Mouse (Mus musculus) heart, embryonic 13.5 days (tissue): ENCODE measurements at regions not wholly inside any gene's neighbourhood (a gene's known extent, or its start where the extent isn't known, plus 50 kb on each side); places are given as distances from the start of the nearest gene placed in this dataset.

Experiments used
- ATAC-seq: fragments of 200-750 bp; cut with Nextera tagmentation; 2 replicates; pipeline ENCODE4 v1.8.0; 2017; ENCODE audit warnings: moderate TSS enrichment; ENCODE audit not compliant: insufficient number of reproducible peaks, low FRiP score, low TSS enrichment; ENCODE audit errors: extremely low read depth
- H3K27ac ChIP-seq: fragments of 300-500 bp; sonication (generic); replicated peaks from 2 replicates; pipeline ENCODE4 v1.5.1; 2015; ENCODE audit warnings: moderate library complexity, mild to moderate bottlenecking, inconsistent platforms
- H3K27me3 ChIP-seq: fragments of 300-500 bp; sonication (generic); replicated peaks from 2 replicates; pipeline ENCODE4 v1.6.1; 2015; ENCODE audit warnings: mild to moderate bottlenecking, inconsistent platforms
- H3K36me3 ChIP-seq: fragments of 300-500 bp; sonication (generic); 2 replicates; pipeline ENCODE4 v1.6.1; 2015; ENCODE audit warnings: mild to moderate bottlenecking, inconsistent platforms
- H3K4me1 ChIP-seq: fragments of 300-500 bp; sonication (generic); 2 replicates; pipeline ENCODE4 v1.6.1; 2015; ENCODE audit warnings: inconsistent platforms
- H3K4me2 ChIP-seq: fragments of 300-500 bp; sonication (generic); 2 replicates; pipeline ENCODE4 v1.6.1; 2015; ENCODE audit warnings: inconsistent platforms, mild to moderate bottlenecking, moderate library complexity
- H3K4me3 ChIP-seq: fragments of 300-500 bp; sonication (generic); 2 replicates; pipeline ENCODE4 v1.5.1; 2015; ENCODE audit warnings: moderate library complexity, mild to moderate bottlenecking, inconsistent platforms
- H3K9ac ChIP-seq: fragments of 300-500 bp; sonication (generic); 2 replicates; pipeline ENCODE4 v1.6.1; 2015; ENCODE audit warnings: inconsistent platforms, mild to moderate bottlenecking, moderate library complexity
- H3K9me3 ChIP-seq: fragments of 300-500 bp; sonication (generic); 2 replicates; pipeline ENCODE4 v1.6.1; 2016; ENCODE audit warnings: inconsistent platforms
- WGBS: fragments of 180-500 bp; shearing (Covaris S2); methylation state at CpG from one replicate; pipeline ENCODE4 v1.1.7; 2015; ENCODE audit warnings: mixed read lengths; 5-methylcytosine and 5-hydroxymethylcytosine counted together

DNA sequence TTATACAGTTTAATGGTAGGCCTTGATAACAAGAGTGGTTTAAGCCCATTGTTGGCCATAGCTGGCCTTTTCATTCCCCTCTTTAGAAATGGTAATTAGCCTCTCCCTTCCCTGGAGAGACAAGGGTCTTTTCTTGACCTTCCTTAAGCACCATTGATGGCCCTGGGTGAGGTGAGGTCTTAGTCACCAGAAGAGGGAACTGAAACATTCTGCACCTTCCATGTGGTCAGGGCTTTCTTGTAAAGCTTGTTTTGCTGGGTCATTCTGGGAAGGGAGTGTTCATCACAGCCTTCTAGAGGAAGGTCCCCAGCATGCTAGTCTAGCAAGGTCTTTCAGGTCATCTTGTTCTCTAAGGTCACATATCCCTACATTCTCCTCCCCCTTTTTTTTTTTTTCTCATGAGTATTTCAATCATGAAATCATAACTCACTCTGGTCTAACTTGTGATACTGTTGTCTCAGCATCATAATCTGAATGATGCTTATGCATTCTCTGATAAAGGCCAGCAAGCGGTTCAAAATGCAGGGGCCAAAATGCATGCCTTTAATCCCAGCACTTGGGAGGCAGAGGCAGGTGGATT is 315.2 kb upstream of the Meis1 start:
- no peak for ATAC-seq
- Histone ChIP-seq H3K4me2 (no peak overlapping the region), H3K4me3 (no peak overlapping the region), H3K9ac (no peak overlapping the region), H3K9me3 (no peaks in the 10 kb centered on the region), H3K27me3 (no peaks in the 10 kb centered on the region), H3K27ac (no peak overlapping the region), H3K4me1 (no peaks in the 10 kb centered on the region), H3K36me3 (no peaks in the 10 kb centered on the region)
- 87% methylated on average over 1 of the region's 1 CpGs for WGBS

DNA sequence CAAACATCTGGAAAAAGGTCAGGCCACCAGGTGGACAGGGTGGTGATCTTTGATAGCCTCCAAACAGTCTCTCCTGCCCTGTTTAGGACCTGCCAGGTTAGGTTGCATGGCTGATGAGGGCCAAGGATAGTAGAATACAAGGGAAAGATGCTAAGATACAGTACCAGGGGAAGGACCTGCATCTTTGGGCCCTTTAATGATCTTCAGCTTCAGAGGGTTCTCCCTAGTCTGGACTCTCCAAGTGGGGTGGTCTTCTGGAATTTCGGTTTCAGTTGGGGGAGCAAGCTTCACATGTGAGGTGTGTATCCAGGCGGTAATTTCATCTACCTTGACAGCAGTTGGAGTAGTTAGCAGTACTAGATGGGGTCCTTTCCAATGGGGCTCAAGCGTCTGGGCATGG is 316.6 kb upstream of the Meis1 start:
- Histone ChIP-seq H3K9ac (no peak overlapping the region), H3K27ac (no peak overlapping the region), H3K4me1 (no peaks in the 10 kb centered on the region), H3K36me3 (no peaks in the 10 kb centered on the region), H3K9me3 (no peaks in the 10 kb centered on the region), H3K27me3 (no peaks in the 10 kb centered on the region), H3K4me2 (no peak overlapping the region), H3K4me3 (no peak overlapping the region)
- no peak for ATAC-seq
- WGBS = 80% methylated on average over 3 of the region's 3 CpGs

DNA sequence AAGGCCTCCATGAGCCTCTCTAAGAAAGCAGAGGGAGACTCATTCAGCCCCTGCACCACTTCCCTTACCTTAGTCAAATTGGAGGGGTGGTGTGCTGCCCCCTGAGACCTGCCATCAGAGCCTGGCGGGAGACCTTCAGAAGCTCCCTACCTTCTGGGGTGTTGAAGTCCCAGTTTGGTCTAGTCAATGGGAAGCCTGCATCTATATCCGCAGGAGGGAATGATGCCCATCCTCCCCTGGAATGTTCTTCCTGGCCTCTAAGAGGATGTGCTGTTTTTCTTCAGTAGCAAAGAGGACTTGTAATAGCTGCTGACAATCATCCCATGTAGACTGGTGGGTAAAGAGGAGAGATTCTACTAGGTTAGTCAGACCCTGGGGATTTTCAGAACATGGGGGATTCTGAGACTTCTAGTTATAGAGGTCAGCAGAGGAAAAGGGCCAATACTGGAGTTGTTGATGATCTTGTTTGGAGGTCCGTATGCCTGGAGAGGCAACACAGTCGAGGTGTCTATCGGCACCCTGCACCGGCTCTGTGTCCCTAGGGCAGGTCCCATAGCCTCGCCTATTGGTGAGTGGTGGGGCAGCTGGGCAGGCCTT is 321.0 kb upstream of the Meis1 start:
- ATAC-seq = no peak
- no peaks in the 10 kb centered on the region for H3K4me1 ChIP-seq
- H3K27ac ChIP-seq = no peak overlapping the region

DNA sequence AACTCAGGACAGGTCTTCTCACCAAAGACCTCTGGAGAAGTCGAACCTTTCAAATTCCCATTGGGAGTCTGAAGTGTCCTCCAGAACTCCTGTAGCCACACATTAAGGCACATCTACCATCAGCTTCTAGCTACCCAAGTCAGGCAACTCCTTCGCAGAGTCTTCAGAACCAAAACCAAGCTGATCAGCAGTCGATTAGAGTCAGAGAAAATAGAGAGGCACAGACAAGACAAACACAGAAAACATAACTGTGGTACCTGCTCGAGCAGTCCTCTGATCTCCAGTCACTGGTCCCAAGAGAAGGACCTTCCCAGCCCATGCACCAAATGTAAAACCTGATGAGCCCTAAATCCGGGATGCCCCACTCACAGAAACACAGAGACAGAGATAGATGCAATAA is 322.1 kb upstream of the Meis1 start:
- H3K36me3 ChIP-seq = no peaks in the 10 kb centered on the region
- H3K27me3 ChIP-seq = no peaks in the 10 kb centered on the region
- no peak overlapping the region for H3K4me2 ChIP-seq
- H3K9ac ChIP-seq = no peak overlapping the region
- no peaks in the 10 kb centered on the region for H3K9me3 ChIP-seq
- 77% methylated on average over 5 of the region's 5 CpGs for WGBS
- ATAC-seq = no peak
- H3K27ac ChIP-seq = no peak overlapping the region
- H3K4me3 ChIP-seq = no peak overlapping the region
- H3K4me1 ChIP-seq = no peaks in the 10 kb centered on the region

More for the DNA sequence above, 321.0 kb upstream of the Meis1 start:
- Histone ChIP-seq H3K4me3 (no peak overlapping the region), H3K9me3 (no peaks in the 10 kb centered on the region), H3K36me3 (no peaks in the 10 kb centered on the region), H3K4me2 (no peak overlapping the region), H3K27me3 (no peaks in the 10 kb centered on the region), H3K9ac (no peak overlapping the region)
- 76% methylated on average over 7 of the region's 7 CpGs for WGBS

DNA sequence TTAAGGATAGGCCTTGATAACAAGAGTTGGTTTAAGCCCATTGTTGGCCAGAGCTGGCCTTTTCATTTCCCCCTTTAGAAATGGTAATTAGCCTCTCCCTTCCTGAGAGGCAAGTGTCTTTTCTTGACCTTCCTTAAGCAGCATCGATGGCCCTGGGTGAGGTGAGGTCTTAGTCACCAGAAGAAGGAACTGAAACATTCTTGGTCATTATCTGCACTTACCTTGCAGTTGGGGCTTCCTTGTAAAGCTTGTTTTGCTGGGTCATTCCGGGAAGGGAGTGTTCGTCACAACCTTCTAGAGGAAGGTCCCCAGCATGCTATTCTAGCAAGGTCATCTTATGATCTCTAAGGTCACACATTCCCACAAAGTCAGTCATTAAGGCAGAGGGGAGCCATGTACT is 322.6 kb upstream of the Meis1 start:
- Histone ChIP-seq H3K4me1 (no peaks in the 10 kb centered on the region), H3K4me3 (no peak overlapping the region), H3K36me3 (no peaks in the 10 kb centered on the region), H3K27me3 (no peaks in the 10 kb centered on the region), H3K9me3 (no peaks in the 10 kb centered on the region), H3K4me2 (no peak overlapping the region), H3K9ac (no peak overlapping the region), H3K27ac (no peak overlapping the region)
- 59% methylated on average over 3 of the region's 3 CpGs for WGBS
- no peak for ATAC-seq

DNA sequence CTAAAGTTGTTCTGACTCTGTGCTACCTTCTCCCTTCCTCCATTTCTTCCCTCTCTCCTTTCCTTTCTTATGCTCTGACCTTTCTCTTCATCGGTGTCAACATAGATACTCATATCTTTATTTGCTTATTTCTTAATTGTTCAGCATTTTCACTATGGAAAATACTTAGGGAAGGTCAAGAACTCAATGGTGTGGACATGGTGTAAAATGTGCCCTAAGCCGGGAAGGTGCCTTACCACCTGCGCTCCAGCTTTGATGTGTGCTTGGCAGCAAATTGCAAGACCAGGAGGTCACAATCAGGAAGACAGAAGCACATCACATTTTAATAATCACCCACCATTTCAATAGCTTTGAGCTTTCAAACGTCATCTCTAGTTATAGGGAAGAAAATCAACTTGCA is 324.0 kb upstream of the Meis1 start:
- WGBS = 77% methylated on average over 4 of the region's 4 CpGs

DNA sequence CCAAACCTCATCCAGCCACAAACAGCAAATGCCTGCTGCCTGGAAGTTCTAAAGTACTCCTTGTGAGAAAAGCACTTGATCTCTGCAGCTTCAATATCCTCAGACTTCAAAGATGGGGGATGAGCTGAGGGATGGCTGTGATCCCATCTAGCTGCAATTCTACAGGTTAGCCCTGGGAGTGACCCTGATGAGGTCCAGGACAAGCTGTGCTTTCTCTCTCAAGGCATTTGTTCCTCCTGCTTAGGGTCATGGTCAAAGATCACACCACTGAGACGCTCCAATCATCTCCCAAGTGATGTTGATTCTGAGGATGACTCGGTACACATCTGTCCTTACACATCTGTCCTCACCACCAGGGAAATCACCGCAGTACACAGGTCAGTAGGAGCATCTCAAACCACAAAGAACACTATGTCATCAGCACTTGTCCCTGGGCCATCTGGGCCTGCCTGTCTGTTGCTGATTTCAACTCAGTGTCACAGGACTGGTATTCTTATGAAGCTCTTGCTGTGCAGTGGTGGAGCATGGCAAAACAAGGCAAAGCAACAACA is 327.6 kb upstream of the Meis1 start:
- H3K9ac ChIP-seq = no peak overlapping the region
- no peaks in the 10 kb centered on the region for H3K4me1 ChIP-seq
- no peaks in the 10 kb centered on the region for H3K36me3 ChIP-seq
- no peak overlapping the region for H3K4me2 ChIP-seq
- ATAC-seq = no peak
- no peaks in the 10 kb centered on the region for H3K27me3 ChIP-seq
- H3K9me3 ChIP-seq = no peaks in the 10 kb centered on the region
- no peak overlapping the region for H3K27ac ChIP-seq
- 71% methylated on average over 3 of the region's 3 CpGs for WGBS
- H3K4me3 ChIP-seq = no peak overlapping the region

More for the DNA sequence above, 324.0 kb upstream of the Meis1 start:
- H3K9me3 ChIP-seq = no peaks in the 10 kb centered on the region
- no peak overlapping the region for H3K27ac ChIP-seq
- no peaks in the 10 kb centered on the region for H3K4me1 ChIP-seq
- no peak overlapping the region for H3K4me2 ChIP-seq
- H3K4me3 ChIP-seq = no peak overlapping the region
- no peaks in the 10 kb centered on the region for H3K36me3 ChIP-seq
- no peaks in the 10 kb centered on the region for H3K27me3 ChIP-seq
- H3K9ac ChIP-seq = no peak overlapping the region
- ATAC-seq = no peak

DNA sequence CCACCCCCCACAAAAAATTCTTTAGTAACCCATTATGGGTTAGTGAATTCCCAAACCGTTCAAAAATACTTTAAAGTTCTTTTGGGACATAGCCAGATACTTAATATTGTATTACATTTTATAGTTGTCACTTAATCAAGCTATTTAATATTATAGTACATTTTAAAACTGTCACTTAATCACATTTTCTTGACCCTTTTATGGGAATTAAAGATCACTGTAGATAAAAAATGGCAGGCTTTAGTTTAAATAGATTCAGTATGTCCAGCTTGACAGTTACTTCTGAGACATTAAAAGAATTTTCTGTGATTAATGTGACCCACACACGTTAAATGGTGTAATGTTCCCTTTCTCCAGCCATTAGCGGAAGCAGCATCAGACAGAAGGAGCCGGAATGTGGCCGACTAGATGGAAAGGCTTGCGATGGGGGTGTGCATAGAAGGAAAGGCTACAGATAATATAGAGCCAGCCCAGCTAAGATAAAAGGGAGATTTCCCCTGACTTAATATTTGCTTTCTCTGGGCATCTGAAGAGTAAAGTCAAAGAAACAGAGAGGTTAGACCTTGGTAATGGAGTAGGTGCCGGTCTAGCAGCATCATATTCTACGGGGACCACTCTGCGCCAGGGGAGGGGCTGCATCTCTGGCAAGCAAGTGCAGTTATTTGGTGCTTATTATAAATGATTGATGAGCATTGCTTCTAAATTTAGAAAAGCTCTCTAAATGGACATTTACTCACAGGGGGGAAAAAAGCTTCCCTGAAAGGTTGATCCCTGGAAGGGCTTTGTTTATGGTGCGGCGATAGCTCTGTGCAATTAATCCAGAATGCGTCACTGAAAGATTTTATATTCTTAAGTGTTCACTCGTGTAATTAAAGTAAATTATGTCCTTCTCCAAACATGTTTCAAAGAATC is 331.8 kb upstream of the Meis1 start:
- Histone ChIP-seq H3K4me1 (no peaks in the 10 kb centered on the region), H3K27me3 (no peaks in the 10 kb centered on the region), H3K36me3 (no peaks in the 10 kb centered on the region), H3K4me2 (peak overlapping the region; percentile 13; the same call in 1 of the 2 replicates), H3K9ac (no peak overlapping the region), H3K4me3 (no peak overlapping the region), H3K27ac (no peak overlapping the region), H3K9me3 (no peaks in the 10 kb centered on the region)
- 60% methylated on average over 13 of the region's 13 CpGs for WGBS
- no peak for ATAC-seq

DNA sequence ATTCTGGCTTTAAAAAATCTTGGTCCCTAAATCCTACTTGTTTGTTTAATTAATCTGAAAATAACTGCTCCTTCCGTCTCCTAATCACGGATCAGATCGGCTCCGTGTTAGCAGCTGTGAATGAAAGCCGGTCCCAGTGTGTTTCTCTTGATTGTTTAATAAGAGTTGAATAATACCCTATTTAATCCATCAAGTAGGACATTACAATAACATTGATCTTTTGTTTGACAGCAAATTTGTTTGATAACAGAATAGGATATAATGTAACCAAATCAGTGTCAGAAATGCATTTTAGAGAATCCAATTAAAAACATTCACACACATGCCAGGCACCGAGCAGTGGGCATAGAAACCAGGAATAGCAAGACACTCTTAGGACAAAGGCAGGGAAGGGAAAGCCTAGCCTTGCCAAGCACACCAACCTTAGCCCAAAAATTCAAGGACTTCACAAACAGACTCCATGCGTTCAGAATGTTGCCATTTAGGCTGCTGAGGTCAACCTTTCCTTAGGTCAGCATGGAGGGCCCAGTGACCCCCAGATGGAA is 332.5 kb upstream of the Meis1 start:
- Histone ChIP-seq H3K27me3 (no peaks in the 10 kb centered on the region), H3K36me3 (no peaks in the 10 kb centered on the region), H3K9ac (no peak overlapping the region), H3K4me3 (no peak overlapping the region), H3K27ac (no peak overlapping the region), H3K4me2 (0 out of 2 replicates have a peak overlapping the region, but pooled peaks have one; percentile 13), H3K9me3 (no peaks in the 10 kb centered on the region), H3K4me1 (no peaks in the 10 kb centered on the region)
- no peak for ATAC-seq
- 72% methylated on average over 7 of the region's 7 CpGs for WGBS

DNA sequence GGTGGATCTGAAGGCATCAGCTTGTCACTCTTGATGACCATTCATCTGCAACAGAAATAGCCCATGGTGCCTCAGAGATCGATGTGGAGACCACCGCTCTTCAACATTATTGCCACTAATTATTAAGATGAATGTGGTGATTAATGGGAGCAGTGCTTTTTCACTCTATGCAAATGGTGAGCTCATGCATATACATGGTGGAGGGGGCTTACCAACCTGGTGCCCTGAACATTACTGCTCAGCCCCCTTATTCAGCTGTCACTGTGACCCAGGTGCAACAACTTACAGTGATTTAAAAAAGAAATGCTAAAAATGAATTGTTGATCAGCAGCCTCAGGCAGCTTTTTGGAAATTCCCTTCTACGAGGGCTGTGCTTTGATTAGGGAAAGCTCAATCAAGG is 334.9 kb upstream of the Meis1 start:
- H3K27ac ChIP-seq = no peak overlapping the region
- no peak overlapping the region for H3K4me3 ChIP-seq
- no peaks in the 10 kb centered on the region for H3K27me3 ChIP-seq
- H3K9ac ChIP-seq = no peak overlapping the region
- H3K9me3 ChIP-seq = no peaks in the 10 kb centered on the region
- no peak for ATAC-seq
- no peaks in the 10 kb centered on the region for H3K36me3 ChIP-seq
- 83% methylated on average over 3 of the region's 3 CpGs for WGBS
- no peak overlapping the region for H3K4me2 ChIP-seq
- H3K4me1 ChIP-seq = no peaks in the 10 kb centered on the region

DNA sequence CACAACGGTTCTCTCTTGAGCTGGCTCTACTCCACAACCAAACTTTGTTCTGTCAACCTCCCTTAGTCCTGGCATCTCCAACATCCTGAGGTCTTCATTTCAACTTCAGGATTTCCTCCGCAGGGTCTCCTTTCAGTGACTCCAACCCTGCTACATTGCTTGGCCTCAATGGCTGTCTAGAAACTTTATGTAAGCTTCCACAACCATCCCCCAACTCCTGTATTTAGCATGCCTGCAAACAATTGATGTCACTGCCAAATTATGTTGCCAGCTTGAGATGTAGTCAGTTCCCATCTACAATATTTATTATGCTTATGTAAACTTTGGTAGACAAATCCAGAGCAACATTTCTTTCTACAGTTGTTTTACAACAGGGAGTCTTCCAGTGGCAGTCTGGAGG is 336.4 kb upstream of the Meis1 start:
- no peak overlapping the region for H3K4me2 ChIP-seq
- WGBS = 67% methylated on average over 2 of the region's 2 CpGs
- H3K9me3 ChIP-seq = no peaks in the 10 kb centered on the region
- H3K9ac ChIP-seq = no peak overlapping the region
- H3K36me3 ChIP-seq = no peaks in the 10 kb centered on the region
- ATAC-seq = no peak
- H3K27me3 ChIP-seq = no peaks in the 10 kb centered on the region
- H3K27ac ChIP-seq = no peak overlapping the region
- H3K4me1 ChIP-seq = no peaks in the 10 kb centered on the region
- no peak overlapping the region for H3K4me3 ChIP-seq
